Mouse (Mus musculus) lung, postnatal 0 days (tissue): ENCODE data around the gene Gm20388. TPM values are rescaled to one million over a fixed set of nuclear protein-coding genes. Genes with fewer than 3 reads are reported as not detected.
A peak's percentile ranks its signal among the peaks of the same experiment; 100 is the strongest.

Experiments
- ATAC-seq: fragments of 200-750 bp; cut with Nextera tagmentation; 2 replicates; pipeline ENCODE4 v1.8.0; 2017; ENCODE audit warnings: moderate library complexity
- DNase-seq: peaks from one replicate; pipeline ENCODE4 v3.0.0-alpha.2; 2016; ENCODE audit warnings: low spot score
- H3K27ac ChIP-seq: fragments of 300-500 bp; sonication (generic); 2 replicates; pipeline ENCODE4 v1.5.1; 2014; ENCODE audit warnings: antibody characterized with exemption, mild to moderate bottlenecking, low read length, mixed read lengths
- H3K27me3 ChIP-seq: fragments of 300-500 bp; sonication (generic); replicated peaks from 2 replicates; pipeline ENCODE4 v1.6.1; 2014; ENCODE audit warnings: low read length, mixed read lengths; ENCODE audit not compliant: insufficient read depth
- H3K36me3 ChIP-seq: fragments of 300-500 bp; sonication (generic); 2 replicates; pipeline ENCODE4 v1.6.1; 2014; ENCODE audit warnings: low read length, mixed read lengths; ENCODE audit not compliant: insufficient read depth
- H3K4me1 ChIP-seq: fragments of 300-500 bp; sonication (generic); 2 replicates; pipeline ENCODE4 v1.6.1; 2014; ENCODE audit warnings: antibody characterized with exemption, low read depth, low read length, mixed read lengths; ENCODE audit not compliant: insufficient read depth
- H3K4me2 ChIP-seq: fragments of 300-500 bp; sonication (generic); replicated peaks from 2 replicates; pipeline ENCODE4 v1.6.1; 2014; ENCODE audit warnings: low read depth, mild to moderate bottlenecking, low read length, moderate library complexity, mixed read lengths
- H3K4me3 ChIP-seq: fragments of 300-500 bp; sonication (generic); 2 replicates; pipeline ENCODE4 v1.5.1; 2014; ENCODE audit warnings: low read depth, low read length
- H3K9ac ChIP-seq: fragments of 300-500 bp; sonication (generic); replicated peaks from 2 replicates; pipeline ENCODE4 v1.6.1; 2014; ENCODE audit warnings: low read depth, mild to moderate bottlenecking
- H3K9me3 ChIP-seq: fragments of 300-500 bp; sonication (generic); 2 replicates; pipeline ENCODE4 v1.6.1; 2016; ENCODE audit warnings: low read length, mixed read lengths
- CTCF ChIP-seq: IDR thresholded peaks from 2 replicates; pipeline ENCODE4 v1.5.1; 2016; ENCODE audit warnings: antibody characterized with exemption, mild to moderate bottlenecking
- EP300 ChIP-seq: IDR thresholded peaks from 2 replicates; pipeline ENCODE4 v1.6.1; 2016; ENCODE audit warnings: antibody characterized with exemption, mild to moderate bottlenecking, control low read depth
- WGBS: fragments of 180-500 bp; shearing (Covaris S2); extraction: QIAGEN DNeasy Blood & Tissue Kit; methylation state at CpG from one replicate; pipeline ENCODE4 v1.1.7; 2014; 5-methylcytosine and 5-hydroxymethylcytosine counted together
- polyA plus RNA-seq: library from polyadenylated mRNA; unstranded; fragments of >200 nt; fragmentation: Nextera tagmentation; extraction: Ambion mirVana; gene quantifications from 2 replicates; pipeline ENCODE4 v1.2.1, GENCODE M21; 2015

Gene Gm20388
- polyA plus RNA-seq, 1 experiment from 2014 or later, result not detected

- DNase-seq (peak; percentile 39), ATAC-seq (no peak)
- no peaks in the 10 kb centered on the region for H3K27me3 ChIP-seq
- no peak overlapping the region for H3K4me2 ChIP-seq
- H3K4me3 ChIP-seq, result no peak overlapping the region
- no peak overlapping the region for H3K9ac ChIP-seq
- TF ChIP-seq CTCF, result no peak
- 0 out of 2 replicates have a peak, but pooled peaks have one; percentile 10 for TF ChIP-seq EP300
- H3K4me1 ChIP-seq, result no peaks in the 10 kb centered on the region
- H3K9me3 ChIP-seq, result no peaks in the 10 kb centered on the region
- no peak overlapping the region for H3K27ac ChIP-seq
- 82% methylated on average over 6 of the region's 6 CpGs for WGBS
- H3K36me3 ChIP-seq, result no peaks in the 10 kb centered on the region
Observed at GRCm38 (mm10) chr8:122083401-122083800, 2172.8 kb downstream of the Gm20388 start.

- H3K9me3 ChIP-seq, result no peaks in the 10 kb centered on the region
- H3K4me1 ChIP-seq, result no peaks in the 10 kb centered on the region
- ATAC-seq (no peak), DNase-seq (no peak)
- no peak overlapping the region for H3K4me2 ChIP-seq
- WGBS, result 54% methylated on average over 3 of the region's 3 CpGs
- no peak overlapping the region for H3K4me3 ChIP-seq
- H3K27me3 ChIP-seq, result no peaks in the 10 kb centered on the region
- H3K9ac ChIP-seq, result no peak overlapping the region
- TF ChIP-seq CTCF, result no peak
- TF ChIP-seq EP300, result no peak
- no peaks in the 10 kb centered on the region for H3K36me3 ChIP-seq
- no peak overlapping the region for H3K27ac ChIP-seq
Observed at GRCm38 (mm10) chr8:122084145-122084544, 2173.5 kb downstream of the Gm20388 start.

GRCm38 (mm10) chr8:122084726-122085410 is 2174.2 kb downstream of the Gm20388 start:
- Histone ChIP-seq H3K4me3 (no peak overlapping the region), H3K4me2 (no peak overlapping the region), H3K36me3 (no peaks in the 10 kb centered on the region), H3K9ac (no peak overlapping the region), H3K27me3 (no peaks in the 10 kb centered on the region), H3K4me1 (no peaks in the 10 kb centered on the region), H3K27ac (no peak overlapping the region), H3K9me3 (no peaks in the 10 kb centered on the region)
- no peak for DNase-seq
- TF ChIP-seq CTCF (no peak), EP300 (no peak)
- WGBS, result 64% methylated on average over 15 of the region's 15 CpGs
- no peak for ATAC-seq

- no peak overlapping the region for H3K27ac ChIP-seq
- no peak for TF ChIP-seq EP300
- TF ChIP-seq CTCF, result no peak
Observed at GRCm38 (mm10) chr8:122086064-122086463, 2175.4 kb downstream of the Gm20388 start.

GRCm38 (mm10) chr8:122088631-122089030 is 2178.0 kb downstream of the Gm20388 start:
- no peak overlapping the region for H3K4me3 ChIP-seq
- DNase-seq, result peak; percentile 70
- no peak; the same call in 1 of the 2 replicates for ATAC-seq

More at GRCm38 (mm10) chr8:122086064-122086463, 2175.4 kb downstream of the Gm20388 start:
- ATAC-seq (no peak), DNase-seq (no peak)
- no peaks in the 10 kb centered on the region for H3K36me3 ChIP-seq
- no peaks in the 10 kb centered on the region for H3K4me1 ChIP-seq
- no peaks in the 10 kb centered on the region for H3K27me3 ChIP-seq
- no peak overlapping the region for H3K4me2 ChIP-seq
- 73% methylated on average over 12 of the region's 12 CpGs for WGBS
- no peak overlapping the region for H3K9ac ChIP-seq
- H3K4me3 ChIP-seq, result no peak overlapping the region
- no peaks in the 10 kb centered on the region for H3K9me3 ChIP-seq

GRCm38 (mm10) chr8:122089186-122089700 is 2178.6 kb downstream of the Gm20388 start:
- ATAC-seq, result peak; percentile 23; the same call in 1 of the 2 replicates
- peak; percentile 70 for DNase-seq

More at GRCm38 (mm10) chr8:122088631-122089030, 2178.0 kb downstream of the Gm20388 start:
- Histone ChIP-seq H3K36me3 (no peaks in the 10 kb centered on the region), H3K4me1 (no peaks in the 10 kb centered on the region), H3K4me2 (no peak overlapping the region), H3K9me3 (no peaks in the 10 kb centered on the region), H3K27me3 (no peaks in the 10 kb centered on the region), H3K9ac (no peak overlapping the region), H3K27ac (no peak overlapping the region)
- TF ChIP-seq EP300, result no peak
- TF ChIP-seq CTCF, result no peak
- 69% methylated on average over 16 of the region's 16 CpGs for WGBS

More at GRCm38 (mm10) chr8:122089186-122089700, 2178.6 kb downstream of the Gm20388 start:
- no peak overlapping the region for H3K4me2 ChIP-seq
- no peak overlapping the region for H3K9ac ChIP-seq
- H3K9me3 ChIP-seq, result no peaks in the 10 kb centered on the region
- no peaks in the 10 kb centered on the region for H3K4me1 ChIP-seq
- no peak for TF ChIP-seq CTCF
- TF ChIP-seq EP300, result no peak
- H3K27ac ChIP-seq, result no peak overlapping the region
- H3K4me3 ChIP-seq, result no peak overlapping the region
- no peaks in the 10 kb centered on the region for H3K36me3 ChIP-seq
- WGBS, result 65% methylated on average over 7 of the region's 7 CpGs
- no peaks in the 10 kb centered on the region for H3K27me3 ChIP-seq
